Mouse (Mus musculus): ENCODE results near the gene Foxm1.

GRCm38 (mm10) chr6:128364721-128365120, 2.0 kb downstream of the Foxm1 start:
- no peak for TF ChIP-seq TAL1 (IDR thresholded peaks at IDR 0.05; ENCODE audit: low read length)
- TF ChIP-seq GATA1 (IDR thresholded peaks at IDR 0.05; ENCODE audit: low read length) = no peak
